Mouse (Mus musculus): Measurements from ENCODE around the gene Prtg. TPM values are rescaled to one million over a fixed set of nuclear protein-coding genes. Genes with fewer than 3 reads are reported as not detected.

The Prtg gene
- total and polyA plus RNA-seq, 3 experiments: not detected

- TF ChIP-seq USF1 (IDR thresholded peaks at IDR 0.05; ENCODE audit: low read depth, low read length) (no peak), MYC (IDR thresholded peaks at IDR 0.05; ENCODE audit: low read depth, low read length) (no peak), POLR2AphosphoS5 (IDR thresholded peaks at IDR 0.05; ENCODE audit: borderline replicate concordance, low read depth, low read length) (no peak), HCFC1 (IDR thresholded peaks at IDR 0.05; ENCODE audit: low read depth, low read length) (no peak), TAL1 (IDR thresholded peaks at IDR 0.05; ENCODE audit: low read length) (no peak), TBP (IDR thresholded peaks at IDR 0.05; ENCODE audit: low read depth, low read length) (no peak), SIN3A (IDR thresholded peaks at IDR 0.05; ENCODE audit: low read length) (no peak), NELFE (IDR thresholded peaks at IDR 0.05; ENCODE audit: low read depth, low read length) (no peak), USF2 (IDR thresholded peaks at IDR 0.05; ENCODE audit: borderline replicate concordance in 1 of 2, insufficient read depth in 1 of 2, low read depth in 1 of 2, low read length in 2 of 2) (no peak), SMC3 (IDR thresholded peaks at IDR 0.05; ENCODE audit: low read depth, low read length) (no peak)
- Histone ChIP-seq H3K9ac (ENCODE audit: control insufficient read depth, low read depth, low read length, poor library complexity, severe bottlenecking) (no peak overlapping the region), H3K4me3 (ENCODE audit: control insufficient read depth in 1 of 2, insufficient read depth in 1 of 2, low read depth in 2 of 2, low read length in 2 of 2) (no peak overlapping the region), H3K36me3 (ENCODE audit: control insufficient read depth in 1 of 2, insufficient read depth in 2 of 2, low read length in 2 of 2) (no peaks in the 10 kb centered on the region), H3K27me3 (ENCODE audit: control insufficient read depth in 1 of 2, insufficient read depth in 2 of 2, low read length in 2 of 2) (peaks cover 13 to 18% of the 10 kb centered on the region in 2 experiments), H3K4me1 (ENCODE audit: control insufficient read depth in 1 of 2, insufficient read depth in 2 of 2, low read length in 2 of 2) (no peaks in the 10 kb centered on the region), H3K79me2 (ENCODE audit: control insufficient read depth, insufficient read depth, low read length, poor library complexity) (no peaks in the 10 kb centered on the region), H3K27ac (ENCODE audit: control insufficient read depth, low read depth, low read length) (no peak overlapping the region), H3K9me3 (replicated peaks; ENCODE audit: insufficient read depth, low read length) (no peaks in the 10 kb centered on the region)
- no peak for DNase-seq (ENCODE audit: low read depth, low spot score)
Observed at GRCm38 (mm10) chr9:72835007-72835406, 28.3 kb downstream of the Prtg start.

GRCm38 (mm10) chr9:72836708-72837495, 30.2 kb downstream of the Prtg start:
- TF ChIP-seq CHD2 (IDR thresholded peaks at IDR 0.05; ENCODE audit: low read length) (no peak), POLR2AphosphoS2 (IDR thresholded peaks at IDR 0.05; ENCODE audit: low read length) (no peak), ELF1 (IDR thresholded peaks at IDR 0.05; ENCODE audit: low read depth, low read length) (no peak), MXI1 (IDR thresholded peaks at IDR 0.05; ENCODE audit: low read depth, low read length) (no peak), MAX (IDR thresholded peaks at IDR 0.05; ENCODE audit: low read length) (no peak), POLR2AphosphoS5 (IDR thresholded peaks at IDR 0.05; ENCODE audit: borderline replicate concordance, low read depth, low read length) (no peak), MYB (IDR thresholded peaks at IDR 0.05; ENCODE audit: low read depth, low read length) (no peak), USF2 (IDR thresholded peaks at IDR 0.05; ENCODE audit: borderline replicate concordance in 1 of 2, insufficient read depth in 1 of 2, low read depth in 1 of 2, low read length in 2 of 2) (no peak), ZKSCAN1 (IDR thresholded peaks at IDR 0.05; ENCODE audit: low read depth, low read length) (no peak)
- no peaks in the 10 kb centered on the region for H3K9me3 ChIP-seq (replicated peaks; ENCODE audit: insufficient read depth, low read length)
- H3K27ac ChIP-seq (ENCODE audit: control insufficient read depth, low read depth, low read length): no peak overlapping the region
- no peak overlapping the region for H3K9ac ChIP-seq (ENCODE audit: control insufficient read depth, low read depth, low read length, poor library complexity, severe bottlenecking)
- no peak for DNase-seq (ENCODE audit: low read depth, low spot score)
- H3K4me1 ChIP-seq (ENCODE audit: control insufficient read depth in 1 of 2, insufficient read depth in 2 of 2, low read length in 2 of 2): no peaks in the 10 kb centered on the region
- H3K36me3 ChIP-seq (ENCODE audit: control insufficient read depth in 1 of 2, insufficient read depth in 2 of 2, low read length in 2 of 2): no peaks in the 10 kb centered on the region
- peaks cover 15 to 20% of the 10 kb centered on the region in 2 experiments for H3K27me3 ChIP-seq (ENCODE audit: control insufficient read depth in 1 of 2, insufficient read depth in 2 of 2, low read length in 2 of 2)
- no peaks in the 10 kb centered on the region for H3K79me2 ChIP-seq (ENCODE audit: control insufficient read depth, insufficient read depth, low read length, poor library complexity)
- H3K4me3 ChIP-seq (ENCODE audit: control insufficient read depth in 1 of 2, insufficient read depth in 1 of 2, low read depth in 2 of 2, low read length in 2 of 2): no peak overlapping the region

All from MEL (cell line).